Mouse (Mus musculus): Measurements from ENCODE around the gene Gm20843. TPM values are rescaled to one million over a fixed set of nuclear protein-coding genes. Genes with fewer than 3 reads are reported as not detected.
"Not testable (repeated sequence)": the region's sequence is repeated elsewhere in the genome, so short reads cannot be mapped to it uniquely, and the experiment has no call there.

Gene Gm20843
- polyA plus RNA-seq (2015; fragmentation: Nextera tagmentation; extraction: Ambion mirVana), result not detected in 2 replicates

GRCm38 (mm10) chrY:72247018-72247417, at the start of gene Gm20843:
Gm20843 (minus strand) TSS chrY:72247118.
- H3K4me2 ChIP-seq; H3K4me1 ChIP-seq; H3K36me3 ChIP-seq; H3K27ac ChIP-seq; H3K4me3 ChIP-seq (replicated peaks); H3K27me3 ChIP-seq (replicated peaks); H3K9me3 ChIP-seq; H3K9ac ChIP-seq; ATAC-seq (ENCODE audit: insufficient read depth, low FRiP score, low read depth): not testable (repeated sequence)
- WGBS, result no CpG with 5 or more reads among the region's 6 CpGs

Data from stomach, embryonic 15.5 days (tissue).